16 mouse cellular contexts compared by ENCODE assay signal in the genomic region with DNA sequence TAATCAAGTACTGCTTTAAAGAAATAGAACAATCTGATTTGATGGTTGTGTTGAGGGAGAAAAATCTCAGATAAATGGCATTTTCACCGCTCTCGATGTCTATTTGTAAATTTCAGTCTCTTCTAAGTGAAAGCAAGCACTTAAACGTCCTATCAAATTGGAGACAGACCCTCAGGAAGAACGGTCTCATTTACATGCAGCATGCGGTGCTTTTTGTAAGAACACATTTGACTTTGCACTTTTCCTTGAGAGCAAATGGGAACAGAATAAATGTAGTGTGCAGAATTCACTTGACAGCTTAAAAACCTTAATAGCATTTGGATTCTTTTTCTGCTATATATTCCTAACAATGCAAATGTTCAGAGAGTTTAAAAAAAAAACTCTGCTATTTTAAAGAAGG.
"Had no signal": no experiment of that assay in that cellular context is flagged by ENCODE, and none has a peak within 500 bp of the region (broad histone marks: within the 10 kb centered on the region; RNA-seq: fewer than 3 reads in every experiment).

No protein-coding gene starts in this region.

- H3K9me3 ChIP-seq: limb, embryonic 12.5 days; limb, embryonic 15.5 days; neural tube, embryonic 12.5 days; neural tube, embryonic 15.5 days had no signal

- H3K27ac ChIP-seq: limb, embryonic 12.5 days; limb, embryonic 15.5 days; liver, embryonic 14.5 days; macrophage; neural tube, embryonic 12.5 days; neural tube, embryonic 15.5 days had no signal

- DNase-seq: kidney, adult 9 months; kidney, postnatal 14 days; kidney, postnatal 4 days; left cerebral cortex, postnatal 4 days; liver, postnatal 0 days; lung, embryonic 14.5 days; thymus, adult 18-20 months; thymus, postnatal 36 days had no signal

- H3K36me3 ChIP-seq: limb, embryonic 12.5 days; limb, embryonic 15.5 days; neural tube, embryonic 12.5 days; neural tube, embryonic 15.5 days had no signal

- H3K27me3 ChIP-seq: limb, embryonic 12.5 days; limb, embryonic 15.5 days; neural tube, embryonic 12.5 days; neural tube, embryonic 15.5 days had no signal

- H3K4me2 ChIP-seq: limb, embryonic 12.5 days; limb, embryonic 15.5 days; liver, embryonic 11.5 days; lung, embryonic 14.5 days; neural tube, embryonic 12.5 days; neural tube, embryonic 15.5 days had no signal

- H3K4me1 ChIP-seq: limb, embryonic 12.5 days; limb, embryonic 15.5 days; neural tube, embryonic 12.5 days; neural tube, embryonic 15.5 days had no signal

- H3K4me3 ChIP-seq: limb, embryonic 12.5 days; limb, embryonic 15.5 days; neural tube, embryonic 12.5 days; neural tube, embryonic 15.5 days had no signal

- H3K9ac ChIP-seq: limb, embryonic 12.5 days; limb, embryonic 15.5 days; liver, embryonic 14.5 days; liver, postnatal 0 days; lung, embryonic 14.5 days; neural tube, embryonic 12.5 days; neural tube, embryonic 15.5 days had no signal

- ATAC-seq: liver, postnatal 0 days; lung, postnatal 0 days had no signal
